Mouse (Mus musculus): ENCODE results near the gene Nfatc2.

DNA sequence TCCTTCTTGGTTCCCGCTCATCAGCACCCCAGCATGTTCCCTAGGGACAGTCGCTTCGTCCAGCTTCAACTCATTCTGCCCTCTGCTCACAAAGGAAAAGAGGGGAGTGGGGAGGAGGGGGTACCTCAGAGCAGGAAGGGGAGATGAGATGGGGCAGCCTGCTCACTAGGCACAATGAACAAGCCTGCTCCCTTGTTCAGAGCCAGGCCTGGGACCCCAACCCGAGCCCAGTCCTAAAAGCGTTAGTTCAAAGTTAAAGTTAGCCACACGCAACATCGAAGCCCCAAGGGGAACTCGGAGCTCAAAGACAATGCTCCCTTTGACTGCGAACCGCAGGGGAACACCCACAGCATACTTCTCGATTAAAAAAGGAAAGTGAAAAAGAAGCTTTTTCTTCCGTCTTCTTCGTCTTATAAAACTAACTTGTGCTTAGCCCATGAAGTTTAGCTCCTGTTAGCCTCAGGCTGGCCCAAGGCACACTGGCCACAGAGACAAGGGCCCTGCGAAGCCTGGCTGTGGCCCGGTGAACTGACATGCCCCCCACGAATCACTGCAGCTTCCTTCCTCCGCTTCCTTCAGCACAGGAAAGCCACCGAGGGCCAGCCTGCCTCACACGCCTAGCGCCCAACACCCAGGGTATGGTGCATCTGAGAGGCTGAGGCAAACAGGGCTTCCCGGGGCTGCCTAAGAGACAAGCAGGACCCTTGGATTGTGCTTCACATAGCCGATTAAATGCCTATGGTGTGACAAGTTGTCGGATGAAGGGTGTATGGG, 45.4 kb downstream of the Nfatc2 start:
- TF ChIP-seq CTCF (IDR thresholded peaks at IDR 0.05; ENCODE audit: borderline replicate concordance, control insufficient read depth, extremely low read depth, insufficient read depth, low read length, poor library complexity) = no peak
- no peak for TF ChIP-seq POLR2A (IDR thresholded peaks at IDR 0.05; ENCODE audit: control insufficient read depth, extremely low read depth, insufficient read depth, low read length, poor library complexity)
